In genomic region chr7:135077806-135078205, GRCm38 (mm10) we compare ENCODE assay signal across 24 mouse cellular contexts.
DNase-seq lines count a peak whose midpoint lies in the region; ATAC-seq and TF ChIP-seq lines count a peak whose summit lies in the region.
"Had no signal": no experiment of that assay in that cellular context is flagged by ENCODE, and none has a peak within 500 bp of the region (broad histone marks: within the 10 kb centered on the region; RNA-seq: fewer than 3 reads in every experiment).

No protein-coding gene starts in this region.

- DNase-seq in embryo, embryonic 11 days: peak; percentile 8
- DNase-seq in embryo, embryonic 10 days (ENCODE audit: low spot score): no peak
- DNase-seq in forebrain, embryonic 10.5 days (ENCODE audit: extremely low spot score, low spot score): no peak
- peak; percentile 53 for DNase-seq in hindbrain, postnatal 0 days (ENCODE audit: low spot score)
- peak; percentile 19 for DNase-seq in neural tube, embryonic 11.5 days (ENCODE audit: low spot score)
- DNase-seq: adrenal gland, adult 8-10 months; adrenal gland, postnatal 25 days; cerebellum, adult 2 months; cerebellum, adult 9-11 months; gastrocnemius, adult 2 months; gastrocnemius, postnatal 14 days; heart, adult 11 months had no signal

- peak overlapping the region; percentile 54 for H3K27ac ChIP-seq in forebrain, embryonic 13.5 days
- no peak overlapping the region for H3K27ac ChIP-seq in forebrain, embryonic 10.5 days
- H3K27ac ChIP-seq in hindbrain, postnatal 0 days: no peak overlapping the region
- no peak overlapping the region for H3K27ac ChIP-seq in hindbrain, embryonic 16.5 days (ENCODE audit: low read depth, low read length)
- H3K27ac ChIP-seq in neural tube, embryonic 11.5 days (ENCODE audit: low read depth, low read length): no peak overlapping the region
- no peak overlapping the region for H3K27ac ChIP-seq in neural tube, embryonic 15.5 days (replicated peaks)
- H3K27ac ChIP-seq: embryonic facial prominence, embryonic 10.5 days; embryonic facial prominence, embryonic 13.5 days; gastrocnemius, adult 2 months; hindbrain, embryonic 12.5 days; hindbrain, embryonic 15.5 days had no signal

- H3K4me2 ChIP-seq in forebrain, embryonic 13.5 days: no peak overlapping the region
- H3K4me2 ChIP-seq in hindbrain, postnatal 0 days (ENCODE audit: low read depth, low read length): no peak overlapping the region
- no peak overlapping the region for H3K4me2 ChIP-seq in hindbrain, embryonic 16.5 days (ENCODE audit: low read length)
- no peak overlapping the region for H3K4me2 ChIP-seq in neural tube, embryonic 11.5 days (ENCODE audit: low read depth)
- H3K4me2 ChIP-seq in neural tube, embryonic 15.5 days: no peak overlapping the region
- H3K4me2 ChIP-seq: embryonic facial prominence, embryonic 13.5 days; heart, embryonic 11.5 days; hindbrain, embryonic 12.5 days; hindbrain, embryonic 15.5 days had no signal

- TF ChIP-seq CTCF in hindbrain, postnatal 0 days (IDR thresholded peaks at IDR 0.05; ENCODE audit: low read depth): no peak

- 47% methylated on average over 10 of the region's 10 CpGs for whole genome bisulfite sequencing in forebrain, embryonic 13.5 days
- 87% methylated on average over 10 of the region's 10 CpGs for WGBS in forebrain, embryonic 10.5 days
- 43% methylated on average over 10 of the region's 10 CpGs for WGBS in hindbrain, postnatal 0 days
- 42% methylated on average over 10 of the region's 10 CpGs for WGBS in hindbrain, embryonic 16.5 days
- WGBS in neural tube, embryonic 11.5 days: 37% methylated on average over 10 of the region's 10 CpGs
- 22% methylated on average over 10 of the region's 10 CpGs for WGBS in neural tube, embryonic 15.5 days

- no peaks in the 10 kb centered on the region for H3K27me3 ChIP-seq in forebrain, embryonic 13.5 days
- H3K27me3 ChIP-seq in forebrain, embryonic 10.5 days (ENCODE audit: poor library complexity, severe bottlenecking): no peaks in the 10 kb centered on the region
- H3K27me3 ChIP-seq in hindbrain, postnatal 0 days (ENCODE audit: insufficient read depth, low read length): no peaks in the 10 kb centered on the region
- no peaks in the 10 kb centered on the region for H3K27me3 ChIP-seq in hindbrain, embryonic 16.5 days (replicated peaks; ENCODE audit: control insufficient read depth, insufficient read depth, low read length)
- no peaks in the 10 kb centered on the region for H3K27me3 ChIP-seq in neural tube, embryonic 11.5 days (ENCODE audit: control insufficient read depth, insufficient read depth, low read length)
- H3K27me3 ChIP-seq in neural tube, embryonic 15.5 days (replicated peaks): no peaks in the 10 kb centered on the region
- H3K27me3 ChIP-seq: embryonic facial prominence, embryonic 13.5 days; hindbrain, embryonic 12.5 days; hindbrain, embryonic 15.5 days had no signal

- peaks cover 32% of the 10 kb centered on the region for H3K4me1 ChIP-seq in forebrain, embryonic 13.5 days
- H3K4me1 ChIP-seq in forebrain, embryonic 10.5 days: peaks cover 18% of the 10 kb centered on the region; the same call in 1 of the 2 replicates
- no peaks in the 10 kb centered on the region for H3K4me1 ChIP-seq in hindbrain, postnatal 0 days (ENCODE audit: insufficient read depth, low read length)
- H3K4me1 ChIP-seq in hindbrain, embryonic 16.5 days (ENCODE audit: control insufficient read depth, insufficient read depth, low read depth, low read length): peaks cover 7% of the 10 kb centered on the region; the same call in 1 of the 2 replicates
- H3K4me1 ChIP-seq in neural tube, embryonic 11.5 days (ENCODE audit: control insufficient read depth, insufficient read depth, low read length): peaks cover 7% of the 10 kb centered on the region; the same call in 1 of the 2 replicates
- H3K4me1 ChIP-seq in neural tube, embryonic 15.5 days: peaks cover 22% of the 10 kb centered on the region
- H3K4me1 ChIP-seq: embryonic facial prominence, embryonic 13.5 days; hindbrain, embryonic 12.5 days had no signal

- no peaks in the 10 kb centered on the region for H3K9me3 ChIP-seq in forebrain, embryonic 13.5 days (replicated peaks)
- no peaks in the 10 kb centered on the region for H3K9me3 ChIP-seq in forebrain, embryonic 10.5 days
- no peaks in the 10 kb centered on the region for H3K9me3 ChIP-seq in hindbrain, postnatal 0 days (ENCODE audit: low read length)
- H3K9me3 ChIP-seq in hindbrain, embryonic 16.5 days (ENCODE audit: control insufficient read depth, low read length): no peaks in the 10 kb centered on the region
- no peaks in the 10 kb centered on the region for H3K9me3 ChIP-seq in neural tube, embryonic 11.5 days (ENCODE audit: control insufficient read depth, low read length)
- H3K9me3 ChIP-seq in neural tube, embryonic 15.5 days (replicated peaks): no peaks in the 10 kb centered on the region
- H3K9me3 ChIP-seq: embryonic facial prominence, embryonic 10.5 days; embryonic facial prominence, embryonic 13.5 days; hindbrain, embryonic 12.5 days; hindbrain, embryonic 15.5 days had no signal

- H3K9ac ChIP-seq in forebrain, embryonic 13.5 days: no peak overlapping the region
- H3K9ac ChIP-seq in hindbrain, postnatal 0 days (replicated peaks; ENCODE audit: low read length): no peak overlapping the region
- H3K9ac ChIP-seq in hindbrain, embryonic 16.5 days (ENCODE audit: low read depth, low read length): no peak overlapping the region
- H3K9ac ChIP-seq in neural tube, embryonic 11.5 days (ENCODE audit: low read length): no peak overlapping the region
- no peak overlapping the region for H3K9ac ChIP-seq in neural tube, embryonic 15.5 days (replicated peaks)
- H3K9ac ChIP-seq: embryonic facial prominence, embryonic 13.5 days; hindbrain, embryonic 12.5 days; hindbrain, embryonic 15.5 days had no signal

- ATAC-seq in forebrain, embryonic 13.5 days: peak; percentile 27; the same call in 1 of the 2 replicates
- ATAC-seq in hindbrain, postnatal 0 days: peak; percentile 66
- no peak; the same call in 1 of the 2 replicates for ATAC-seq in hindbrain, embryonic 16.5 days
- ATAC-seq in neural tube, embryonic 11.5 days (ENCODE audit: insufficient read depth, low FRiP score, low TSS enrichment): no peak
- ATAC-seq in neural tube, embryonic 15.5 days (ENCODE audit: low FRiP score): no peak
- ATAC-seq: activated CD4-positive, CD25-positive, alpha-beta regulatory T cell, adult 4 months; inflammation-experienced regulatory T-cells, adult 6 months; intestine, embryonic 16.5 days had no signal

- H3K4me3 ChIP-seq in forebrain, embryonic 13.5 days: no peak overlapping the region
- H3K4me3 ChIP-seq in forebrain, embryonic 10.5 days: no peak overlapping the region
- H3K4me3 ChIP-seq in hindbrain, postnatal 0 days (ENCODE audit: low read length): no peak overlapping the region
- H3K4me3 ChIP-seq in hindbrain, embryonic 16.5 days (ENCODE audit: low read length): no peak overlapping the region
- H3K4me3 ChIP-seq in neural tube, embryonic 11.5 days (ENCODE audit: low read depth, low read length): no peak overlapping the region
- no peak overlapping the region for H3K4me3 ChIP-seq in neural tube, embryonic 15.5 days (replicated peaks)
- H3K4me3 ChIP-seq: embryonic facial prominence, embryonic 10.5 days; embryonic facial prominence, embryonic 13.5 days; erythroblast, embryonic 14.5 days; gastrocnemius, adult 2 months; hindbrain, embryonic 12.5 days; hindbrain, embryonic 15.5 days had no signal

- peaks cover 2% of the 10 kb centered on the region; the same call in 1 of the 2 replicates for H3K36me3 ChIP-seq in forebrain, embryonic 13.5 days (ENCODE audit: poor library complexity, severe bottlenecking)
- H3K36me3 ChIP-seq in forebrain, embryonic 10.5 days (replicated peaks): peaks cover 5% of the 10 kb centered on the region; the same call in 1 of the 2 replicates
- no peaks in the 10 kb centered on the region for H3K36me3 ChIP-seq in hindbrain, postnatal 0 days (ENCODE audit: insufficient read depth, low read length)
- no peaks in the 10 kb centered on the region for H3K36me3 ChIP-seq in hindbrain, embryonic 16.5 days (ENCODE audit: control insufficient read depth, insufficient read depth, low read length)
- no peaks in the 10 kb centered on the region for H3K36me3 ChIP-seq in neural tube, embryonic 11.5 days (ENCODE audit: control insufficient read depth, insufficient read depth, low read length)
- no peaks in the 10 kb centered on the region for H3K36me3 ChIP-seq in neural tube, embryonic 15.5 days
- H3K36me3 ChIP-seq: hindbrain, embryonic 12.5 days; hindbrain, embryonic 15.5 days had no signal

Comparison
In these comparisons a context has a peak if more than half of its experiments do, and no peak if none do; other contexts are left out.
1. DNase-seq: peak in embryo, embryonic 11 days (single experiment), hindbrain, postnatal 0 days (single experiment) and neural tube, embryonic 11.5 days (single experiment); none in embryo, embryonic 10 days (single experiment) and forebrain, embryonic 10.5 days (single experiment).
2. ATAC-seq: peak in forebrain, embryonic 13.5 days (single experiment) and hindbrain, postnatal 0 days (single experiment); none in hindbrain, embryonic 16.5 days (single experiment), neural tube, embryonic 11.5 days (single experiment) and neural tube, embryonic 15.5 days (single experiment).